Mouse (Mus musculus): ENCODE data around the gene Pan3. TPM values are rescaled to one million over a fixed set of nuclear protein-coding genes. Genes with fewer than 3 reads are reported as not detected.

Pan3 gene
- polyA plus RNA-seq, 1 experiment from 2014 or later, result 31.6 TPM

GRCm38 (mm10) chr5:147579691-147580090 lies 149.7 kb downstream of the Pan3 start:
- peaks cover 13% of the 10 kb centered on the region; the same call in 1 of the 2 replicates for H3K36me3 ChIP-seq
- WGBS, result 69% methylated on average over 8 of the region's 8 CpGs
- H3K27ac ChIP-seq, result no peak overlapping the region
- no peaks in the 10 kb centered on the region; the same call in 1 of the 2 replicates for H3K27me3 ChIP-seq (ENCODE audit: insufficient read depth, poor library complexity, severe bottlenecking)
- no peak for DNase-seq (ENCODE audit: low spot score)
- peaks cover 12% of the 10 kb centered on the region for H3K4me1 ChIP-seq
- H3K4me3 ChIP-seq, result no peak overlapping the region
- no peaks in the 10 kb centered on the region for H3K9me3 ChIP-seq

GRCm38 (mm10) chr5:147580181-147580580 lies 150.2 kb downstream of the Pan3 start:
- no peak for DNase-seq (ENCODE audit: low spot score)
- Histone ChIP-seq H3K27me3 (ENCODE audit: insufficient read depth, poor library complexity, severe bottlenecking) (no peaks in the 10 kb centered on the region; the same call in 1 of the 2 replicates), H3K27ac (no peak overlapping the region), H3K4me1 (peaks cover 13% of the 10 kb centered on the region), H3K36me3 (peaks cover 13% of the 10 kb centered on the region; the same call in 1 of the 2 replicates), H3K9me3 (no peaks in the 10 kb centered on the region), H3K4me3 (no peak overlapping the region)
- 88% methylated on average over 13 of the region's 13 CpGs for WGBS

- Histone ChIP-seq H3K27me3 (ENCODE audit: insufficient read depth, poor library complexity, severe bottlenecking) (no peaks in the 10 kb centered on the region), H3K4me1 (peaks cover 10% of the 10 kb centered on the region), H3K27ac (no peak overlapping the region), H3K4me3 (peak overlapping the region; percentile 31; the same call in 1 of the 2 replicates), H3K36me3 (peaks cover 17% of the 10 kb centered on the region; the same call in 1 of the 2 replicates), H3K9me3 (no peaks in the 10 kb centered on the region)
- peak; percentile 88 for DNase-seq (ENCODE audit: low spot score)
- 37% methylated on average over 14 of the region's 14 CpGs for WGBS
These were observed 153.8 kb downstream of the Pan3 start for GRCm38 (mm10) chr5:147583702-147584298.

- no peak for DNase-seq (ENCODE audit: low spot score)
- 71% methylated on average over 9 of the region's 9 CpGs for WGBS
These were observed 154.7 kb downstream of the Pan3 start for GRCm38 (mm10) chr5:147584648-147585047.

GRCm38 (mm10) chr5:147585070-147585469 lies 155.1 kb downstream of the Pan3 start:
- Histone ChIP-seq H3K27me3 (ENCODE audit: insufficient read depth, poor library complexity, severe bottlenecking) (no peaks in the 10 kb centered on the region), H3K27ac (no peak overlapping the region), H3K4me1 (peaks cover 5% of the 10 kb centered on the region), H3K4me3 (no peak overlapping the region), H3K9me3 (no peaks in the 10 kb centered on the region), H3K36me3 (peaks cover 7% of the 10 kb centered on the region; the same call in 1 of the 2 replicates)
- 64% methylated on average over 1 of the region's 1 CpGs for whole genome bisulfite sequencing
- DNase-seq (ENCODE audit: low spot score), result no peak

More at GRCm38 (mm10) chr5:147584648-147585047, 154.7 kb downstream of the Pan3 start:
- Histone ChIP-seq H3K9me3 (no peaks in the 10 kb centered on the region), H3K36me3 (peaks cover 11% of the 10 kb centered on the region; the same call in 1 of the 2 replicates), H3K27ac (no peak overlapping the region), H3K4me3 (no peak overlapping the region), H3K4me1 (peaks cover 9% of the 10 kb centered on the region), H3K27me3 (ENCODE audit: insufficient read depth, poor library complexity, severe bottlenecking) (no peaks in the 10 kb centered on the region)

- Histone ChIP-seq H3K27ac (peak overlapping the region; percentile 59; the same call in 1 of the 2 replicates), H3K36me3 (peaks cover 7% of the 10 kb centered on the region; the same call in 1 of the 2 replicates)
- no peak for DNase-seq (ENCODE audit: low spot score)
These were observed 159.9 kb downstream of the Pan3 start for GRCm38 (mm10) chr5:147589814-147590213.

GRCm38 (mm10) chr5:147597825-147598224 lies 167.9 kb downstream of the Pan3 start:
- no peak for DNase-seq (ENCODE audit: low spot score)
- no peak overlapping the region for H3K4me3 ChIP-seq
- H3K36me3 ChIP-seq, result peaks cover 5% of the 10 kb centered on the region; the same call in 1 of the 2 replicates
- H3K27me3 ChIP-seq (ENCODE audit: insufficient read depth, poor library complexity, severe bottlenecking), result peaks cover 5% of the 10 kb centered on the region; the same call in 1 of the 2 replicates
- H3K9me3 ChIP-seq, result no peaks in the 10 kb centered on the region
- peaks cover 33% of the 10 kb centered on the region for H3K4me1 ChIP-seq
- H3K27ac ChIP-seq, result 0 out of 2 replicates have a peak overlapping the region, but pooled peaks have one; percentile 22
- 78% methylated on average over 16 of the region's 16 CpGs for WGBS

More at GRCm38 (mm10) chr5:147589814-147590213, 159.9 kb downstream of the Pan3 start:
- 51% methylated on average over 12 of the region's 12 CpGs for WGBS
- Histone ChIP-seq H3K4me1 (peaks cover 1% of the 10 kb centered on the region; the same call in 1 of the 2 replicates), H3K27me3 (ENCODE audit: insufficient read depth, poor library complexity, severe bottlenecking) (no peaks in the 10 kb centered on the region), H3K4me3 (no peak overlapping the region), H3K9me3 (no peaks in the 10 kb centered on the region)

Other genes with a start within 250 kb of the Pan3 start
- not detected in 2 replicates for gene Gsx1, start 241.5 kb upstream of the Pan3 start, polyA plus RNA-seq (2016; fragmentation: Nextera tagmentation; extraction: Ambion mirVana)
- 0.44 TPM in 1 of 2 replicates, not detected in the other for gene Pdx1, start 160.2 kb upstream of the Pan3 start, polyA plus RNA-seq (2016; fragmentation: Nextera tagmentation; extraction: Ambion mirVana)
- gene Cdx2, start 122.9 kb upstream of the Pan3 start, polyA plus RNA-seq (2016; fragmentation: Nextera tagmentation; extraction: Ambion mirVana), result not detected in 2 replicates
- not detected in 2 replicates for gene Urad, start 107.7 kb upstream of the Pan3 start, polyA plus RNA-seq (2016; fragmentation: Nextera tagmentation; extraction: Ambion mirVana)
- gene Flt3, start 29.7 kb upstream of the Pan3 start, polyA plus RNA-seq (2016; fragmentation: Nextera tagmentation; extraction: Ambion mirVana), result 0.04 TPM in 1 of 2 replicates, not detected in the other

Data from heart, embryonic 10.5 days (tissue).